Mouse (Mus musculus): ENCODE results near the gene Sprr2h.

The Sprr2h gene

GRCm38 (mm10) chr3:92385385-92385784, at the start of gene Sprr2h:
Gene Sprr2h (plus strand): TSS chr3:92385685.
- DNase-seq (ENCODE audit: low spot score): no peak

- no peak for DNase-seq (ENCODE audit: low spot score)
Observed at GRCm38 (mm10) chr3:92336278-92336677, 49.2 kb upstream of the Sprr2h start.

GRCm38 (mm10) chr3:92338840-92339239, 46.6 kb upstream of the Sprr2h start, which contains the start of gene Sprr2d:
Gene Sprr2d (plus strand): TSS chr3:92339140.
- no peak for DNase-seq (ENCODE audit: low spot score)

- DNase-seq (ENCODE audit: low spot score): no peak
Observed at GRCm38 (mm10) chr3:92351843-92352242, 33.6 kb upstream of the Sprr2h start, which contains the start of gene Sprr2e. Gene Sprr2e (plus strand): TSS chr3:92352143.

- DNase-seq (ENCODE audit: low spot score): no peak
Observed at GRCm38 (mm10) chr3:92361619-92362018, 23.9 kb upstream of the Sprr2h start.

- DNase-seq (ENCODE audit: low spot score): no peak
Observed at GRCm38 (mm10) chr3:92364887-92365286, 20.6 kb upstream of the Sprr2h start, which contains the start of gene Sprr2f. Gene Sprr2f (plus strand): TSS chr3:92365187.

- DNase-seq (ENCODE audit: low spot score): no peak
Observed at GRCm38 (mm10) chr3:92373613-92374012, 11.9 kb upstream of the Sprr2h start.

GRCm38 (mm10) chr3:92394301-92394700, 8.8 kb downstream of the Sprr2h start:
- DNase-seq (ENCODE audit: low spot score): no peak

GRCm38 (mm10) chr3:92407691-92408090, 22.2 kb downstream of the Sprr2h start, which contains the start of gene Sprr2i:
Gene Sprr2i (plus strand): TSS chr3:92407991.
- no peak for DNase-seq (ENCODE audit: low spot score)

GRCm38 (mm10) chr3:92417782-92418181, 32.3 kb downstream of the Sprr2h start, which contains the start of gene Sprr2j-ps:
Gene Sprr2j-ps (plus strand): TSS chr3:92418082.
- DNase-seq (ENCODE audit: low spot score): no peak

GRCm38 (mm10) chr3:92429323-92429722, 43.8 kb downstream of the Sprr2h start, which contains the start of gene Gm9774:
Gene Gm9774 (minus strand): TSS chr3:92429423.
- no peak for DNase-seq (ENCODE audit: low spot score)

- no peak for DNase-seq (ENCODE audit: low spot score)
Observed at GRCm38 (mm10) chr3:92432282-92432681, 46.8 kb downstream of the Sprr2h start, which contains the start of gene Sprr2k. Gene Sprr2k (plus strand): TSS chr3:92432582.

All from spleen, adult 12 weeks (tissue).